Mouse (Mus musculus): ENCODE measurements around the gene Chd8.
"Not testable (repeated sequence)": the region's sequence is repeated elsewhere in the genome, so short reads cannot be mapped to it uniquely, and the experiment has no call there.

Gene Chd8

GRCm38 (mm10) chr14:52257484-52258213 lies at the start of gene Chd8:
Gene Chd8, minus strand, starts transcription at chr14:52257780.
- DNase-seq: peak; percentile 100

GRCm38 (mm10) chr14:52306100-52306499 lies 48.5 kb upstream of the Chd8 start:
- DNase-seq: no peak

GRCm38 (mm10) chr14:52304644-52305271 lies 47.2 kb upstream of the Chd8 start, which contains the start of gene Mettl3:
Gene Mettl3, minus strand, starts transcription at chr14:52305128.
- DNase-seq: peak; percentile 90

GRCm38 (mm10) chr14:52303517-52303916 lies 45.9 kb upstream of the Chd8 start:
- not testable (repeated sequence) for DNase-seq

- DNase-seq: no peak
These were observed 38.1 kb upstream of the Chd8 start for GRCm38 (mm10) chr14:52295558-52296264.

GRCm38 (mm10) chr14:52284191-52284590 lies 26.6 kb upstream of the Chd8 start:
- DNase-seq: no peak

GRCm38 (mm10) chr14:52283629-52284028 lies 26.0 kb upstream of the Chd8 start:
- DNase-seq: no peak

GRCm38 (mm10) chr14:52279747-52280120 lies 22.2 kb upstream of the Chd8 start:
- no peak for DNase-seq

- peak; percentile 98 for DNase-seq
These were observed 21.6 kb upstream of the Chd8 start, which contains the start of the genes Tox4 and Rab2b for GRCm38 (mm10) chr14:52278932-52279746. Gene Tox4, plus strand, starts transcription at chr14:52279146. Gene Rab2b, minus strand, starts transcription at chr14:52279545.

- DNase-seq: no peak
These were observed 19.6 kb upstream of the Chd8 start for GRCm38 (mm10) chr14:52277210-52277609.

GRCm38 (mm10) chr14:52272781-52273180 lies 15.2 kb upstream of the Chd8 start:
- DNase-seq: no peak

GRCm38 (mm10) chr14:52256311-52257175 lies 1.0 kb downstream of the Chd8 start:
- DNase-seq: peak; percentile 32

- DNase-seq: no peak
These were observed 11.5 kb downstream of the Chd8 start for GRCm38 (mm10) chr14:52246129-52246528.

GRCm38 (mm10) chr14:52244690-52245042 lies 12.9 kb downstream of the Chd8 start:
- no peak for DNase-seq

GRCm38 (mm10) chr14:52244041-52244689 lies 13.4 kb downstream of the Chd8 start:
- DNase-seq: peak; percentile 99

- no peak for DNase-seq
These were observed 21.4 kb downstream of the Chd8 start for GRCm38 (mm10) chr14:52236216-52236615.

GRCm38 (mm10) chr14:52235165-52235564 lies 22.4 kb downstream of the Chd8 start:
- DNase-seq: no peak

GRCm38 (mm10) chr14:52232249-52232648 lies 25.3 kb downstream of the Chd8 start:
- no peak for DNase-seq

GRCm38 (mm10) chr14:52225972-52226371 lies 31.6 kb downstream of the Chd8 start:
- DNase-seq: no peak

GRCm38 (mm10) chr14:52217261-52217660 lies 40.3 kb downstream of the Chd8 start:
- no peak for DNase-seq

GRCm38 (mm10) chr14:52199412-52199811 lies 58.2 kb downstream of the Chd8 start:
- DNase-seq: no peak
